8 mouse cellular contexts compared by ENCODE assay signal in the genomic region with DNA sequence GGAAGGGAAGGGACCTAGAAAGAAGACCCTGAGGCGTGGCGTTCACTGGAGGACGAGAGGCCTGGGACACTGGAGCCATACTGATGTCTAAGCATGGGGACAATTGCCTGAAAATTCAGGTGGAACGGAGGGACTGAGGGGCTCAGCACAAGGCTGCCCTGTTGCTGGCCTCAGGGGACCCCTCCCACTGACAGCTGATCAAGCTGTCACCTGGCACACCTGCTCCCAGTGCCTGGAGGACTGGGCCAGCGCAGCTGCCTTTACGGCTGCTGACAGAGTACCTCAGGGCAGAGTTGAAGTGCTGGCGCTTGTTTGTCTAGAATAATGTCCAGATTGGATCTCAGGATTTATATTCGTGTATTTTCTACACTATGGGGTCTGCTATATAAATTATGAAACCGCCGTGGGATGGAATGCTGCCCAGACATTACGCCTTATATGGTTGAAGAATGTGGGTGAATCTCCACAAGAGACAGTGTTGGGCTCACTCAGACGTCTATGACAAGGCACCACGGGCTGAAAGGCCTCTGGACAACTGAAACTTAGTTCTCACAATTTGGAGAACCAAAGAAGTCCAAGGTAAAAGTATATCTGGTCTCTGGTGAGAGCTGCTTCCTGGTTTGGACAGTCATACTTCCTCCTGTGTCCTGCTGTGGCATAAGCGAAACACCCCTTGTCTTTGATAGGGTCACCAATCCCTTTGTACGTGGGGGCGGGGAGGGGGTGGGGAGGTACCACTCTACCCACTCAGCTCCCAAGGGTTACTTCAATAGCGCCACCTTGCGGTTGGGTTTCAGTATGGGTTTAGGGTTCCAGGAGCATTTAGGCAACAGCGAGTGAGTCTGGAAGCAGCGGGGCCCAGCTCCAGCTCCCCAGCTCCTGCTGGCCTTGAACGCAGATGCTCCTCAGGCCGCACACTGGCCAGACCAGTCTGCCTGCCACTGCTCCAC. TPM values are rescaled to one million over a fixed set of nuclear protein-coding genes. Genes with fewer than 3 reads are reported as not detected.
DNase-seq lines count a peak whose midpoint lies in the region; ATAC-seq and TF ChIP-seq lines count a peak whose summit lies in the region.

No protein-coding gene starts in this region.

- no peak for TF ChIP-seq POLR2A in testis, adult 2 months (IDR thresholded peaks at IDR 0.05; ENCODE audit: control insufficient read depth, low read depth, low read length)

- no peak overlapping the region for H3K27ac ChIP-seq in forebrain, embryonic 11.5 days (ENCODE audit: low read depth, low read length)
- no peak overlapping the region for H3K27ac ChIP-seq in forebrain, embryonic 15.5 days (replicated peaks)
- H3K27ac ChIP-seq in forebrain, postnatal 0 days (ENCODE audit: low read depth, low read length) = no peak overlapping the region
- H3K27ac ChIP-seq in intestine, embryonic 14.5 days (ENCODE audit: low read depth) = peak overlapping the region; percentile 85
- no peak overlapping the region for H3K27ac ChIP-seq in limb, embryonic 13.5 days
- no peak overlapping the region for H3K27ac ChIP-seq in midbrain, embryonic 16.5 days (ENCODE audit: low read length)
- no peak overlapping the region for H3K27ac ChIP-seq in testis, adult 2 months (ENCODE audit: control insufficient read depth, insufficient read depth, low read depth, low read length)

- WGBS in forebrain, embryonic 11.5 days = 49% methylated on average over 22 of the region's 22 CpGs
- WGBS in forebrain, embryonic 15.5 days = 52% methylated on average over 22 of the region's 22 CpGs
- WGBS in forebrain, postnatal 0 days = 53% methylated on average over 22 of the region's 22 CpGs
- 33% methylated on average over 22 of the region's 22 CpGs for WGBS in intestine, embryonic 14.5 days
- WGBS in limb, embryonic 13.5 days = 44% methylated on average over 22 of the region's 22 CpGs
- 48% methylated on average over 22 of the region's 22 CpGs for WGBS in midbrain, embryonic 16.5 days

- H3K27me3 ChIP-seq in forebrain, embryonic 11.5 days (ENCODE audit: control insufficient read depth, insufficient read depth, low read length) = peaks cover 2% of the 10 kb centered on the region; the same call in 1 of the 2 replicates
- H3K27me3 ChIP-seq in forebrain, embryonic 15.5 days = 0 out of 2 replicates have a peak, but pooled peaks cover 3% of the 10 kb centered on the region
- no peaks in the 10 kb centered on the region for H3K27me3 ChIP-seq in forebrain, postnatal 0 days (ENCODE audit: insufficient read depth, low read length)
- no peaks in the 10 kb centered on the region for H3K27me3 ChIP-seq in intestine, embryonic 14.5 days (replicated peaks; ENCODE audit: control insufficient read depth, insufficient read depth, low read length)
- H3K27me3 ChIP-seq in limb, embryonic 13.5 days = peaks cover 40% of the 10 kb centered on the region
- H3K27me3 ChIP-seq in midbrain, embryonic 16.5 days (ENCODE audit: control insufficient read depth, insufficient read depth, low read depth, low read length) = peaks cover 2% of the 10 kb centered on the region; the same call in 1 of the 2 replicates
- H3K27me3 ChIP-seq in testis, adult 2 months (ENCODE audit: control insufficient read depth, insufficient read depth, low read length) = no peaks in the 10 kb centered on the region

- DNase-seq in forebrain, embryonic 11.5 days (ENCODE audit: low spot score) = peak; percentile 79
- peak; percentile 62 to 69 for DNase-seq in adrenal gland, adult 18-20 months (ENCODE audit: low spot score in 2 of 2)
- DNase-seq in forebrain, postnatal 0 days = no peak
- peak; percentile 82 for DNase-seq in intestine, embryonic 14.5 days (ENCODE audit: low spot score)

- H3K9me3 ChIP-seq in forebrain, embryonic 11.5 days (ENCODE audit: control insufficient read depth, low read length) = no peaks in the 10 kb centered on the region
- no peaks in the 10 kb centered on the region for H3K9me3 ChIP-seq in forebrain, embryonic 15.5 days
- H3K9me3 ChIP-seq in forebrain, postnatal 0 days (ENCODE audit: low read length) = no peaks in the 10 kb centered on the region
- H3K9me3 ChIP-seq in intestine, embryonic 14.5 days (ENCODE audit: control insufficient read depth, low read length) = no peaks in the 10 kb centered on the region
- H3K9me3 ChIP-seq in limb, embryonic 13.5 days = no peaks in the 10 kb centered on the region
- no peaks in the 10 kb centered on the region for H3K9me3 ChIP-seq in midbrain, embryonic 16.5 days (replicated peaks; ENCODE audit: control insufficient read depth, low read length, poor library complexity, severe bottlenecking)

- H3K4me3 ChIP-seq in forebrain, embryonic 11.5 days (ENCODE audit: low read depth, low read length) = no peak overlapping the region
- H3K4me3 ChIP-seq in forebrain, embryonic 15.5 days = no peak overlapping the region
- no peak overlapping the region for H3K4me3 ChIP-seq in forebrain, postnatal 0 days (ENCODE audit: low read depth, low read length)
- H3K4me3 ChIP-seq in intestine, embryonic 14.5 days (ENCODE audit: low read depth, low read length) = no peak overlapping the region
- no peak overlapping the region for H3K4me3 ChIP-seq in limb, embryonic 13.5 days
- no peak overlapping the region for H3K4me3 ChIP-seq in midbrain, embryonic 16.5 days (ENCODE audit: low read depth, low read length)
- H3K4me3 ChIP-seq in testis, adult 2 months (ENCODE audit: control insufficient read depth, low read depth, low read length) = no peak overlapping the region

- H3K4me1 ChIP-seq in forebrain, embryonic 11.5 days (replicated peaks; ENCODE audit: control insufficient read depth, insufficient read depth, low read length) = no peaks in the 10 kb centered on the region
- peaks cover 6% of the 10 kb centered on the region for H3K4me1 ChIP-seq in forebrain, embryonic 15.5 days
- H3K4me1 ChIP-seq in forebrain, postnatal 0 days (ENCODE audit: insufficient read depth) = no peaks in the 10 kb centered on the region; the same call in 1 of the 2 replicates
- H3K4me1 ChIP-seq in intestine, embryonic 14.5 days (replicated peaks; ENCODE audit: control insufficient read depth, insufficient read depth, low read length) = peaks cover 21% of the 10 kb centered on the region
- H3K4me1 ChIP-seq in limb, embryonic 13.5 days = peaks cover 16% of the 10 kb centered on the region
- H3K4me1 ChIP-seq in midbrain, embryonic 16.5 days (ENCODE audit: control insufficient read depth, insufficient read depth, low read length) = peaks cover 7% of the 10 kb centered on the region
- H3K4me1 ChIP-seq in testis, adult 2 months (ENCODE audit: control insufficient read depth, insufficient read depth, low read length) = peaks cover 8% of the 10 kb centered on the region

- peak; percentile 57 for TF ChIP-seq CTCF in forebrain, postnatal 0 days (IDR thresholded peaks at IDR 0.05; ENCODE audit: low read depth)
- TF ChIP-seq CTCF in testis, adult 2 months (IDR thresholded peaks at IDR 0.05; ENCODE audit: control insufficient read depth, insufficient read depth, insufficient replicate concordance, low read depth, low read length) = peak; percentile 59; the same call in 1 of the 2 replicates

- no peaks in the 10 kb centered on the region for H3K36me3 ChIP-seq in forebrain, embryonic 11.5 days (ENCODE audit: control insufficient read depth, insufficient read depth, low read length)
- no peaks in the 10 kb centered on the region for H3K36me3 ChIP-seq in forebrain, embryonic 15.5 days
- no peaks in the 10 kb centered on the region for H3K36me3 ChIP-seq in forebrain, postnatal 0 days (ENCODE audit: insufficient read depth)
- no peaks in the 10 kb centered on the region for H3K36me3 ChIP-seq in intestine, embryonic 14.5 days (ENCODE audit: control insufficient read depth, insufficient read depth, low read length)
- H3K36me3 ChIP-seq in limb, embryonic 13.5 days = no peaks in the 10 kb centered on the region
- H3K36me3 ChIP-seq in midbrain, embryonic 16.5 days (ENCODE audit: control insufficient read depth, insufficient read depth, low read length) = no peaks in the 10 kb centered on the region
- no peaks in the 10 kb centered on the region for H3K36me3 ChIP-seq in testis, adult 2 months (ENCODE audit: control insufficient read depth, insufficient read depth, low read length)

- H3K9ac ChIP-seq in forebrain, embryonic 11.5 days (ENCODE audit: low read length) = no peak overlapping the region
- H3K9ac ChIP-seq in forebrain, embryonic 15.5 days (replicated peaks) = no peak overlapping the region
- no peak overlapping the region for H3K9ac ChIP-seq in forebrain, postnatal 0 days
- no peak overlapping the region for H3K9ac ChIP-seq in intestine, embryonic 14.5 days (ENCODE audit: low read length)
- H3K9ac ChIP-seq in limb, embryonic 13.5 days = no peak overlapping the region
- H3K9ac ChIP-seq in midbrain, embryonic 16.5 days (ENCODE audit: low read depth, low read length) = no peak overlapping the region

- H3K4me2 ChIP-seq in forebrain, embryonic 11.5 days (ENCODE audit: low read depth, low read length, severe bottlenecking) = no peak overlapping the region
- no peak overlapping the region for H3K4me2 ChIP-seq in forebrain, embryonic 15.5 days (replicated peaks)
- no peak overlapping the region for H3K4me2 ChIP-seq in forebrain, postnatal 0 days (ENCODE audit: low read depth)
- H3K4me2 ChIP-seq in intestine, embryonic 14.5 days (ENCODE audit: low read length) = 0 out of 2 replicates have a peak overlapping the region, but pooled peaks have one; percentile 4
- H3K4me2 ChIP-seq in limb, embryonic 13.5 days (replicated peaks) = 0 out of 2 replicates have a peak overlapping the region, but pooled peaks have one; percentile 10
- H3K4me2 ChIP-seq in midbrain, embryonic 16.5 days (ENCODE audit: low read length) = no peak overlapping the region

- ATAC-seq in forebrain, embryonic 11.5 days (replicated peaks; ENCODE audit: low FRiP score) = no peak
- no peak for ATAC-seq in forebrain, embryonic 15.5 days (replicated peaks)
- peak; percentile 23; the same call in 1 of the 2 replicates for ATAC-seq in forebrain, postnatal 0 days
- peak; percentile 77 for ATAC-seq in intestine, embryonic 14.5 days (replicated peaks; ENCODE audit: low FRiP score, low TSS enrichment, low read depth)
- no peak for ATAC-seq in limb, embryonic 13.5 days (ENCODE audit: low FRiP score, low read depth)
- peak; percentile 41; the same call in 1 of the 2 replicates for ATAC-seq in midbrain, embryonic 16.5 days

RNA-seq across cellular contexts. Expression of a gene that starts 27.0 kb away (rescaled TPM):
- 63.0 and 70.3 TPM in 2 replicates for polyA plus RNA-seq in forebrain, embryonic 11.5 days (2014; fragmentation: Nextera tagmentation; extraction: Ambion mirVana)
- 188 and 194 TPM in 2 replicates for polyA plus RNA-seq in forebrain, embryonic 15.5 days (2015; fragmentation: Nextera tagmentation; extraction: Ambion mirVana)
- total RNA-seq in adrenal gland, adult 18-20 months (2021) = 10 to 100 TPM; 29.2 to 88.9 TPM
- total RNA-seq in forebrain, postnatal 0 days (2014; rRNA removed) = 186 and 218 TPM in 2 replicates
- 75.9 and 127 TPM in 2 replicates for polyA plus RNA-seq in forebrain, postnatal 0 days (2015; fragmentation: Nextera tagmentation; extraction: Ambion mirVana)
- 58.1 and 60.4 TPM in 2 replicates for polyA plus RNA-seq in intestine, embryonic 14.5 days (2014; fragmentation: Nextera tagmentation; extraction: Ambion mirVana)
- polyA plus RNA-seq in limb, embryonic 13.5 days (2015; fragmentation: Nextera tagmentation; extraction: Ambion mirVana) = 19.7 and 20.9 TPM in 2 replicates
- polyA plus RNA-seq in midbrain, embryonic 16.5 days (2015; fragmentation: Nextera tagmentation; extraction: Ambion mirVana) = 174 and 182 TPM in 2 replicates
- 0.53 and 2.4 TPM in 2 replicates for polyA plus RNA-seq in testis, adult 2 months (2012; rRNA removed)

Comparison
In these comparisons a context has a peak if more than half of its experiments do, and no peak if none do; other contexts are left out.
1. ATAC-seq: peak in forebrain, postnatal 0 days (single experiment), intestine, embryonic 14.5 days (single experiment) and midbrain, embryonic 16.5 days (single experiment); none in forebrain, embryonic 11.5 days (single experiment), forebrain, embryonic 15.5 days (single experiment) and limb, embryonic 13.5 days (single experiment).
2. H3K4me2 ChIP-seq: peak in intestine, embryonic 14.5 days (single experiment) and limb, embryonic 13.5 days (single experiment); none in forebrain, embryonic 11.5 days (single experiment), forebrain, embryonic 15.5 days (single experiment), forebrain, postnatal 0 days (single experiment) and midbrain, embryonic 16.5 days (single experiment).